Mouse (Mus musculus) megakaryocyte-erythroid progenitor cell, adult 5-6 weeks (primary cell): ENCODE data around the gene Appbp2. TPM values are rescaled to one million over a fixed set of nuclear protein-coding genes. Genes with fewer than 3 reads are reported as not detected.

Source experiments
- ATAC-seq: replicated peaks from 2 replicates; pipeline ENCODE4 v1.8.0; 2016; ENCODE audit warnings: mild to moderate bottlenecking, inconsistent platforms; ENCODE audit not compliant: severe bottlenecking, poor library complexity, low FRiP score, low TSS enrichment
- total RNA-seq, 2 experiments: library from RNA; stranded (forward) in 1 of 2; stranded (reverse) in 1 of 2; fragments of 200-1000, 215-1000 nt in 1 of 2; fragments of >200 nt in 1 of 2; fragmentation: Nextera tagmentation in 1 of 2; gene quantifications; 2 replicates each; pipeline ENCODE4 v1.2.3; 2014 to 2017

The Appbp2 gene
- total RNA-seq (2014; fragmentation: Nextera tagmentation) (23.2 and 25.6 TPM in 2 replicates), total RNA-seq (2017) (28.6 and 30.0 TPM in 2 replicates)

DNA sequence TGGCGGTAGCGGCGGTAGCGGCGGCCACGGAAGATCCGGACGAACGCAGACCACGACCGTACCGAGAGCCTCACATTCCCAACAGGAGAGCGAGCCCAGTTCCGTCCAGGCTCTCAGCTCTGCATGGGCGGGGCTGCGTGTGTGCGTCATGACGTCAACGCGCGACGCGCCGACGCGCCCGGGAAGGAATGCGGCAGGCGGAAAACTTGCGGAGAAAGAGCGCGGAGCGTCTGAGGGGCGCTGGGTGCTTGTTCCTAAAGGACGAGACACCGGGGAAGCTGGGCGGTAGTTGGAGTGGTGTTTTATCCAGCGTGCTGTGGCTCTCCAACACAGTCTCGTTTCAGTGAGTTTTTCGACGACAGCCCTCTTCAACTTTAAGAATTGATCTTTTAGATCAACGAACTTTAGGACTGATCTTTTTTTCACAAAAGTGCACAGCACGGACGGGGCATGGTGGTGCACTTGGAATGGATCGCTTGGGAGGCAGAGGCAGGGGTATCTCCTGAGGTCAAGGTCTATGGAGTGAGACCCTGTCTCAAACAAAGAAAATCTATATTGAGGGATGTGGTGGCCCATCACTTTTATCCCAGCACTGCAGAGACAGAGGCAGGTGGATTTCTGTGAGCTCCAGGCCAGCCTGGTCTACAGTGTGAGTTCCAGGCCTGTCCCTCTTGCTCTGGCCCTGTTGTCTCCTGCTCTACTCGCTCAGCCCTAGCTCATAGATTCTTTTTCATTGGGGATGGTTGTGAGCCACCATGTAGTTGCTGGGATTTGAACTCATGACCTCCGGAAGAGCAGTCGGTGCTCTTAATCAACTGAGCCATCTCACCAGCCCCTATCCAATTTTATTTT lies at the start of gene Appbp2:
Gene Appbp2, minus strand, starts transcription at position 141 of the 852 bp plus-strand sequence.
- peak; percentile 91 for ATAC-seq

DNA sequence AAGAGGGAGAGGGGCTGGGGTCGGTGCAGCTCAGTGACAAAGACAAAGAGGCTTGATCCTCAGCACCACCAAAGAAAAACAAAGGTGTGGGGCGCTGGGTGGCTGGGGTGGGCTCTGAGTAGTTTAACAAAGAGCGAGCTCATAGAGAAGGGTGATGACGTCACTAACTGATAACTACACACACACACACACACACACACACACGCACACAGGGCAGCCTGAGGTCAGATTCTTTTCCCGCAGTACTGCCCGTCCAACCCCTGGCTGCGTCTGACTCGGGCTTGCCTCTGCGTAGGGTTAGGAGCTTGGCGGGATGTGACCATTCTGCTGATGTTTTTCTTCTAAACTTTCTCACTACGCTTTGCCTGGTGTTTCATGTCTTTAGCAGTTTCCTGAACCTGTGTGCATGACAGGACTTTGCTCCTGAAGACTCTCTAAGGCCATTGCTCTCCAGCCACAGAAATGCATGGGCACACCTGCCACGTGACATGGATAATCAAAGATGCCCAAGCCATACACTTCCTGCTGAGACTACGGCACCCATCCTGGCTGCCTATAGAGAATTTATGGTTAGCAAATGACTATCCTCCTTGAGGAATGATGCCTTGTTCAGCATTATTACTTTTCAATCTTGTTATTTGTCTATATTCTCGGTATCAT lies 46.4 kb upstream of the Appbp2 start:
- ATAC-seq = no peak

DNA sequence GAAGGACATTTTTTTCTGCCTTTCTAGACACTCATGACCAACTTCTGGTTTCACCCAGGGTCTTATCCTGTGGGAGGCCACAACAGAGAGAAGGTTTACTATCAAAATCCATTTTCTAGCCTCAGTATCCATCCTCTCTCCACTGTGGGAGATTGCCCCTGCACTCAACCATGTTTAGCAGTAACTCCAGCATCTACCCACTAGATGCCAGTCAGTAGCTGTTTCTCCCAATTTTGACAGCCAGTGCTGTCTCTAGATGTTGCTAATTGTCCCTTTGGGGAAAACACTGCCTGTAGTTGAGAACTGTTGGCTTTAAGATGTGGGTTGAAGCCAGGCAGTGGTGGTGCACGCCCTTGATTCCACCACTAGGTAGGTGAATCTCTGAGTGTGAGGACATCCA lies 43.2 kb upstream of the Appbp2 start:
- no peak for ATAC-seq

DNA sequence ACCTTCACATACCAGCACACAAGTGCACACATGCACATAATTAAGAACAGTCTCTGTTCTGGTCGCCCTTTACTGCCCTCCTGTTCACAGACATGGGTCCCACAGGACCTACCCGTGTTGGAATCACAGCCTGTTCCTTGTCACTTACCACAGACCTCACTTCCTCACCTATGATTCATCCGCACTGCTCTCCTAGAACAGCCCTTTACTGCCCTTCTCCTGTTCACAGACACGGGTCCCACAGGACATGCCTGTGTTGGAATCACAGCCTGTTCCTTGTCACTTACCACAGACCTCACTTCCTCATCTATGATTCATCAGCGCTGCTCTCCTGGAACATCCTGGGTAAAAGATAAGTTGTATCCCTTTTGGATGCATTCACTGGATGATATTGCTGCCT lies 42.7 kb upstream of the Appbp2 start:
- no peak for ATAC-seq

DNA sequence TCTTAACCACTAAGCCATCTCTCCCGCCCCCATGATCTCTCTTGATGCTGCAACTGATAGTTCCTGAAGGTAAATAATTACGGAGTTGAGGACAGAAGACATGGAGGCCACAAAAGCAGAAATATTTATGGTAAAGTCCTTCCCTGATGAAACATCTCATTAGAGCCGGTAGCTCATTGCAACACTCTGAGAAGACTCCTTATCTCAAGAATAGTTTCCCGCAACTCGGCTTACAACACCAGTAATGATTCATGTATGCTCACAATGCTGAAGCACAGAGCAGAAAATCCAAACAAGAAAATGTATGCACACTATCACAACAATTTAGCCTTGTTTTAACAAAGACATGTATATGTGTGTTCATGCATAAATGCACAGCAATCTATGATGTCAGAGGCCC lies 40.2 kb upstream of the Appbp2 start:
- ATAC-seq = no peak

DNA sequence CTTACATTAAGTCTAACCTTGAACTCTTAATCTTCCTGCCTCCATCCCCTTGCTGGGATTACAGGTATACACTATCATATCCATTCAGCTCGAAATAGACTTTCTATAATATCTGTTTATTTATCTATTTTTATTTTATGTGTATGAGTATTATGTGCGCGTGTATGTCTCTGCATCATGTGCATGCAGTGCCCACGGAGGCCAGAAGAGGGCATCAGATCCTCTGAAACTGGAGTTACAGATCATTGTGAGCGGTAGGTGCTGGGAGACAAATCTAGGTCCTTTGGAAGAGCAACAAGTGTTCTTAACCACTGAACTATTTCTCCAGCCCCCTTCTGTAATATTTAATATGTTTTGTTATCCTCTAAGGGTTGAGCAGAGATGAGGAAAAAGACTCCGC lies 38.4 kb upstream of the Appbp2 start:
- no peak for ATAC-seq

DNA sequence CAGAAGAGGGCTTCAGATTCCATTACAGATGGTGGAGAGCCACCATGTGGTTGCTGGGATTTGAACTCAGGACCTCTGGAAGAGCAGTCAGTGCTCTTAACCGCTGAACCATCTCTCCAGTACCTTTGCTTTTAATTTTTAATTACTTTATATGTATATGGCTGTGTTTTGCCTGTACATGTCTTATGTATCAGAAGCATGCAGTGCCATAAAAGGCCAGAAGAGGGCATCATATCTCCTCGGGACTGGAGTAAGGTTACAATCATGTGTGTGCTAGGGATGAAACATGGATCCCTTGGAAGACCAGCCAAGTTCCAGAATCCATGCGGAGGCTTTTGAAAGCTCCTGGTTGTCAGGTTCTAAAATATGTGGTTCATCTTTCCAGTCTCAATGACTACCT lies 35.7 kb upstream of the Appbp2 start:
- ATAC-seq = peak; percentile 67; the same call in 1 of the 2 replicates

DNA sequence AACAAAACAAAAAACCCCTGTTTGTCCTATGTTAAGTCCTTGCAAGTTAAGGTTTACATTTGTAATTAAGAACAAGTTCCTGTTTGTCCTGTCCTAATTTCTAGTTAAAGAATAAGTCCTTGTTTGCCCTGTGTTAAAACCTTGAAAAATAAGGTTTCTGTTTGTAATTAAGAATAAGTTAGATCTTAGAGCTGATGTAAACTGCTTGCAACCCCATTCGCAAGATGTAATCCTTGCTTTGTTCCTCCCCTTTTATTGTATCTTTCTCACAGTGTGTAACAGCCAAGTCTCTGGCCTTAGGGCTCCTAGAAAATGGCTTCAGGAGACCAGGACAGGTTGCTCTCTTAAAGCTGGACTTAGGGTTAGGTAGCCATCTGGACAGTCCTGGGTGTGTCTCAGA lies 32.5 kb upstream of the Appbp2 start:
- ATAC-seq = no peak

DNA sequence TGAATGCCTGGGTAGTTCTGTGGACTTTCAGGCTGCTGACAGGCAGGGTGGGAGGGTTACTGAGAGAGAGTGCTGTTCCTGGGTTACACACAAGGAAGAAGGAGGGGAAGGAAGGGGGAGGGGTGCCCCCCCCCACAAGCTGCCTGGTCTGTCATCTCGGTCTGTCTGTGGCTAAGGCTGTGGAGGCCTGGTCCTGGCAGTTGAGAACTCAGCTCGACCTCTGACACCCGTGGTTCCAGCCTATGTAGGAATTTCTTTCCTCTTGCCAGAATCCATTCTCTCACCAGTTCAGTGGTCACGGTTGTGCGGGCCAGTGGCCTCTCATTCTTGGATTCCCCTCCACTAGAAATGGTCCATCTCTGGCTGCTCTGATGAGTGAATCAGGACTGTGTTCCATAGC lies 29.7 kb upstream of the Appbp2 start:
- no peak for ATAC-seq

DNA sequence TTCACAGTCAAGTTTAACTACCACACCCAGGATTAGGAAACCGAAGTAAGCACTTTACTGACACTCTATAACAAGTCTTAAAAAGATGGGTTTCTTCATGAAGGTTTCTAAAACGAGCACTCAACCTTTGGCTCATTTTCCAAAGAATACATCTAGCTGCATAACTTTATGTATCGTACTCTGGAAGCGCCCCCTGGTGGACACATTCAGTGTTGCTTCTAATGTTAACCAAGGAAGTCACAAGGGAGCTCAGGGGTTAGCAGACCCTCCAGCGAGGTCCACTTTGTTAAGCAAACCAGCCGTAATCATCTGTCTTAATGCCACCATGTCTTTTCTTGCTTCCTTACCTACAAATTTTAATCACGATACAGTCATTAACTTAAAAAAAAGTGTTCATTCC lies 26.3 kb upstream of the Appbp2 start:
- peak; percentile 63; the same call in 1 of the 2 replicates for ATAC-seq

DNA sequence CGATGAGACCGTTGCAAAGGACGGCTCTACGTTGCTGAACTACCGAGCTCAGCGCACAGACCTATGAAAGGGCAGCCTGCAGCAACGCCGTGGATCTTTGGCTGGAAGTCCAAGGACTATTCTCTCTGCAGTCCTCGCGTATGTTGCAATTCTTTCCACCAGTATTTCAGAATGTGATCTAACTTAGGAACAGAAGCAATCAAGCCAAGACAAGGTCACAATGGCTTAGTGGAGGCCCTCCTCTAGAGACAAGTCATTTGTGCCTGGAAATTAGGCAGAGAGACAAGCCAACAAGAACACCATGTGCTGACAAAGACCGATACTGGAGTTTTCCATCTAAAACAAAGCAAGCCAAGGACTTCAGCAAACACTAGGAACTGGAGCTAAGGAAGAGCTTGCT lies 24.0 kb upstream of the Appbp2 start:
- ATAC-seq = no peak

DNA sequence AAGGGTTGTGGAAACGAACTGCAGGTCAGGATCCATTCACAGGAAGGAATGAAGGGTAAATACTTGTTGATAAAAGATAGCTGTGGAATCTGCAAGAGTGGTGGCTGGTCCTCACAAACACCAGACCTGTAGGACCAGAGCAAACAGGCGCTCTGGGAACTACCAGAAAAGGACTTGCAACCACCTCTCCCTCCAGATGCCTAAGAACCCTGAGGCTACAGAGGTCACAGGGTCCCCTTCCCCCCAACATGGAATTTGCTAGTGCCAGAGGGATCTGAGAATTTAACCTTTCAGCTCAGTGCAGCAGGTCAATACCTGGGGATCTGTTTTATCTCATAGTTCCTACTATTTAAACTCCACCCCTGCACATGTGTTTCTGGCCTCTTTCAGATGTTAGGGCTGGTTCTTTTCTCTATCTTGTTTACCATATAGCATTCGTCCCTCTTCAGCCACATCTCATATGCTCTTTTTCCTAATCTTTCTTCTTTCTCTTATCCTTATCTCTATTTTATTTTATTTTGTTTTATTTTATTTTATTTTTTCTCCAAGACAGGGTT lies 20.6 kb upstream of the Appbp2 start:
- ATAC-seq = peak; percentile 41; the same call in 1 of the 2 replicates

DNA sequence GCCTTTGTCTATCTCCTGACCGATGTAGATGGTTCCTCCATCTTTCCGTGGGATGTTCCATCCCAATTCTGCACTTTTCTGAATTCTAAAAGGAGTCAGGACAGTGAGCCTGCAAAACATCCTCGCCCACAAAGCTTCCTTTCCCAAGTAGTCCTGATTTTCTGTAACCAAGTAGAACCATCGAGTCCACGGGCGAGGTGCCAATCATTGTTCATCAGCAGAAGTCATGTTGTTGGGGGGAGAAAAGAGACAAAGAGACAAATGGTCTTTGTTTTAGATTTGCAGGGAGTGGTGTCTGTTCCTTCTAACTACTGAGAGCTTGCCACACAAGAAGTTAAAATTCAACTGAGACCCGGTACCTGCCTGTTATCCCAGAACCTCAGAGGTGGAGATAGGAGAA lies 18.7 kb upstream of the Appbp2 start:
- ATAC-seq = no peak

DNA sequence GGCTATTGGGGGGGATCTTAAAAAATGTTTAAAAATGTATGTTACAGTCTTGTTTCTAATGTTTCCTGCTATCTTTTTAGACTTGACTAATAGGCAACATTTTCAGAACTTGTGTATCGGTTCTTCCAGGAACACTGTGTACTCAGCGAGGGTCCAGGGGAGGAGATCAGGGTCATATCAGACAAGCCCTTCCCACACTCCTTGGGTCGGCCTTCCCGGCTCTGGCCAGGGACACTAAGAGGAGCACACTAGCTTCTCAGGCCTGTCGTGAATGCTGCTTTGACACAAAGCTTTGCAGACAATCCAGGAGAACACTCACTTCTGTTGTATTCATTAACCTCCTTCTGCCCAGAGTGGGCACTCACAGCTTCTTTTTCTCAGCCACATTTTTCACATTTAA lies 18.1 kb upstream of the Appbp2 start:
- no peak for ATAC-seq

DNA sequence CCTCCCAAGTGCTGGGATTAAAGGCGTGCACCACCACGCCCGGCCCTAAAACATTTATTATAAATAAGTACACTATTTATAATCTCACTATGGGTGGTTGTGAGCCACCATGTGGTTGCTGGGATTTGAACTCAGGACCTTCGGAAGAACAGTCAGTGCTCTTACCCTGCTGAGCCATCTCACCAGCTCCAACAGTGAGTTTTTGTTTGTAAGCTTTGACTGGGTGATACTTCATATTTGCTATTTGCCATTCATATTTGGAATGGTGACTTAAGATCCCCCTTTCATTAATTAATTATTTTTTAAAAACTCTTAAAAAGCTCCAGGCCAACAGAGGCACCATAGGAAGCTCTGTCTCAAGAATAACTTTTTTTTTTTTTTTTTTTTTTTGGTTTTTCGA lies 17.0 kb upstream of the Appbp2 start:
- ATAC-seq = no peak

DNA sequence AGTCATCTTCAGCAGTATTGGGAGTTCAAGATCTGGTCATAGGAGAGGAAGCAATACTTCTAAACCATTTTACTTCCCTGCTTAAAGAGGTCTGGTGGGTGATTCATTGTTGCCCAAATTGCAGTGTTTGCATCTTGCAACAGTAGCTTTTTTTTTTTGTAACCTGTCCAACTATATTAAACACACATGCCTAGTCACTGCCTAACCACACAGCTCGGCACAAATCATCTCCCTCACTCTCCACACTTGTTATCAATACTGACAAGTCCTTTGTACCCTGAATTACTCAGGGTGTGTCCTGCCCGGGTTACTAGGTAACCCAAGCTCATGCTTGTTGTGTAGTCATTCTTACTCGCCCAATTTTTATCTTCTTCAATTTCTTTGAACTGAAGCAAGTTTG lies 15.5 kb upstream of the Appbp2 start:
- ATAC-seq = peak; percentile 100

DNA sequence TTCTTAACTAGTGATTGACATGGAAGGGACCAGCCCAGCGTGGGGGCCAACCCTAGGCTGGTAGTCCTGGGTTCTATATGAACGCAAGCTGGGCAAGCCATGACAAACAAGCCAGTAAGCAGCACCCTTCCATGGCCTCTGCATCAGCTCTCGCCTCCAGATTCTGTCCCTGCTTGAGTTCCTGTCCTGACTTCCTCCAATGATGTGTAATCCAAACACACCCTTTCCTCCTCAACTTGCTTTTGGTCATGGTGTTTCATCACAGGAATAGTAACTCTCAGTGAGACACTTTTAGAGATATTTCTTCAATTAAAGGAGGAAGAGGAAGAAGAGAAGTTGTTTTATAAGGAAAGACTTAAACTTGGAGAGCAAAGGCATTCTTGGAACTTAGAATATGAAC lies 14.4 kb upstream of the Appbp2 start:
- no peak for ATAC-seq

DNA sequence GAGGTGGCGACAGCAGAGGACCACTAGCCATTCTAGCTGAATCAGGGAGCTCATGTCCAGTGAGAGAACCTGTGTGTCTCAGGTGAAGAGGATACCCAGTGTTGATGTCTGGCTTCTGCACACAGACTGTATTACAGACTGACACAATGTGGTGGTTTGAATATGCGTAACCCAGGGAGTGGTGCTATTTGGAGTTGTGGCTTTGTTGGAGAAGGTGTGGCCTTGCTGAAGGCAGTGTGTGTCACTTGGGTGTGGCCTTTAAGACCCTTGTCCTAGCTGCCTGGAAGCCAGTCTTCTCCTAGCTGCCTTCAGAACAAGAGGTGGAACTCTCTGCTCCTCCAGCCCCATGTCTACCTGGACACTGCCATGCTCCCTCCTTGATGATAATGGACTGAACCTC lies 13.2 kb upstream of the Appbp2 start:
- ATAC-seq = no peak

DNA sequence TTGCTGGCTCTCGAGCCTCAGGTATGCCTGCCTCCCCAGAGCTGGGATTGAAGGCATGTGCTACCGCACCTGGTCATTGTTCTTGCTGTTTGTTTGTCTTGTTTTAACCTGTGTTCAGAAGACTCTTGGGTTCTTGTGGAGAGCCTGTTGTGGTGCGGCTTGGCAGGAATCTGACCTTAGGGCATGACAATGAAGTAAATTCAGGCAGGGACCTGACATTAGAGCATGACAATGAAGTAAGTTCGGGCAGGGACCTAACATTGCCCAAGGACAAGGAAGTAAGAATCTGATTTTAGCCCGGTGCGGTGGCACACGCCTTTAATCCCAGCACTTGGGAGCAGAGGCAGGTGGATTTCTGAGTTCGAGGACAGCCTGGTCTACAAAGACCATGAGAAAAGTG lies 6.3 kb upstream of the Appbp2 start:
- no peak for ATAC-seq

DNA sequence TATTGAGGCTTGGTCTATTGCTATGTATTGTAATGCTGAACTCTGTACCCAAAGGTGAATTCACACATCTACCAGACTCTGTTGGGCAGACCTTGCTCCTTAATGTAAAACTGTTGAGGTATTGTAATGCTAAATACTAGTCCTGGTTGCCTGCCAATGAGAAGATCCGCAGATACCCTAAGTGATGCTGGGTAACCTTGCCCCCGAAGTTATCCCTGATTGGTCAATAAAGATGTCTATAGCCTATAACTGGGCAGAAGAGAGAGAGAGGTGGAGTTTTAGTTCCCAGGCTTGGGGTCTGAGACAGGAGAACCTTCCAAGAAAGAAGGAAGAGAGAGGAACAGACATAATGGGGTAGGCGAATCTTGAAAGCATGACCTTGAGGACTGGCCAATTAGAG lies 5.3 kb upstream of the Appbp2 start:
- ATAC-seq = no peak
